Mouse (Mus musculus) lung, postnatal 0 days (tissue): ENCODE data around the gene Add1. TPM values are rescaled to one million over a fixed set of nuclear protein-coding genes. Genes with fewer than 3 reads are reported as not detected.

Source experiments
- ATAC-seq: fragments of 200-750 bp; cut with Nextera tagmentation; 2 replicates; pipeline ENCODE4 v1.8.0; 2017; ENCODE audit warnings: moderate library complexity
- DNase-seq: peaks from one replicate; pipeline ENCODE4 v3.0.0-alpha.2; 2016; ENCODE audit warnings: low spot score
- H3K27ac ChIP-seq: fragments of 300-500 bp; sonication (generic); 2 replicates; pipeline ENCODE4 v1.5.1; 2014; ENCODE audit warnings: antibody characterized with exemption, mild to moderate bottlenecking, low read length, mixed read lengths
- H3K27me3 ChIP-seq: fragments of 300-500 bp; sonication (generic); replicated peaks from 2 replicates; pipeline ENCODE4 v1.6.1; 2014; ENCODE audit warnings: low read length, mixed read lengths; ENCODE audit not compliant: insufficient read depth
- H3K36me3 ChIP-seq: fragments of 300-500 bp; sonication (generic); 2 replicates; pipeline ENCODE4 v1.6.1; 2014; ENCODE audit warnings: low read length, mixed read lengths; ENCODE audit not compliant: insufficient read depth
- H3K4me1 ChIP-seq: fragments of 300-500 bp; sonication (generic); 2 replicates; pipeline ENCODE4 v1.6.1; 2014; ENCODE audit warnings: antibody characterized with exemption, low read depth, low read length, mixed read lengths; ENCODE audit not compliant: insufficient read depth
- H3K4me2 ChIP-seq: fragments of 300-500 bp; sonication (generic); replicated peaks from 2 replicates; pipeline ENCODE4 v1.6.1; 2014; ENCODE audit warnings: low read depth, mild to moderate bottlenecking, low read length, moderate library complexity, mixed read lengths
- H3K4me3 ChIP-seq: fragments of 300-500 bp; sonication (generic); 2 replicates; pipeline ENCODE4 v1.5.1; 2014; ENCODE audit warnings: low read depth, low read length
- H3K9ac ChIP-seq: fragments of 300-500 bp; sonication (generic); replicated peaks from 2 replicates; pipeline ENCODE4 v1.6.1; 2014; ENCODE audit warnings: low read depth, mild to moderate bottlenecking
- H3K9me3 ChIP-seq: fragments of 300-500 bp; sonication (generic); 2 replicates; pipeline ENCODE4 v1.6.1; 2016; ENCODE audit warnings: low read length, mixed read lengths
- CTCF ChIP-seq: IDR thresholded peaks from 2 replicates; pipeline ENCODE4 v1.5.1; 2016; ENCODE audit warnings: antibody characterized with exemption, mild to moderate bottlenecking
- EP300 ChIP-seq: IDR thresholded peaks from 2 replicates; pipeline ENCODE4 v1.6.1; 2016; ENCODE audit warnings: antibody characterized with exemption, mild to moderate bottlenecking, control low read depth
- WGBS: fragments of 180-500 bp; shearing (Covaris S2); extraction: QIAGEN DNeasy Blood & Tissue Kit; methylation state at CpG from one replicate; pipeline ENCODE4 v1.1.7; 2014; 5-methylcytosine and 5-hydroxymethylcytosine counted together
- polyA plus RNA-seq: library from polyadenylated mRNA; unstranded; fragments of >200 nt; fragmentation: Nextera tagmentation; extraction: Ambion mirVana; gene quantifications from 2 replicates; pipeline ENCODE4 v1.2.1, GENCODE M21; 2015

The Add1 gene
- polyA plus RNA-seq, 1 experiment from 2014 or later: 135 TPM

DNA sequence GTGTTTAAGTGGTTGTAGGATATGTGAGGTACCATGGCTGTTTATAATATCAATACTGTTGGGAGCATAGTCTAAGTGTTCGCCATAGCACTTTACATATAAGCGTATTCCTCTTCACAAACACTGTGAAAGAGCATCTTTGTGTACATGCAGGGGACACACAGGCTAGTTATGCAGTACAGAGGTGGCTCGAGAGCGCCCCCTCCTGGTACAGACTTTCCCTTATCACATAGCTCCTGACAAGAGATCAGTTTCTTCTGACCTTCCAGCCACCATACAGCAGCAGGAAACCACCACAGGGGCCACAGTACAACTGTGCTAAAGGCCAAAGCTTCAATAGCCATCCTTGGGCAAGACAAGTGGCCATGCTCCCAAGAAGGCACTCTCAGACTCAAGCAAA lies 74.1 kb downstream of the Add1 start:
- DNase-seq (peak; percentile 70), ATAC-seq (no peak)
- Histone ChIP-seq H3K4me2 (no peak overlapping the region), H3K27ac (no peak overlapping the region), H3K9ac (no peak overlapping the region), H3K27me3 (no peaks in the 10 kb centered on the region), H3K4me1 (no peaks in the 10 kb centered on the region), H3K4me3 (no peak overlapping the region), H3K36me3 (peaks cover 51% of the 10 kb centered on the region), H3K9me3 (no peaks in the 10 kb centered on the region)
- TF ChIP-seq CTCF: peak; percentile 84
- no peak for TF ChIP-seq EP300
- WGBS: 47% methylated on average over 4 of the region's 4 CpGs

DNA sequence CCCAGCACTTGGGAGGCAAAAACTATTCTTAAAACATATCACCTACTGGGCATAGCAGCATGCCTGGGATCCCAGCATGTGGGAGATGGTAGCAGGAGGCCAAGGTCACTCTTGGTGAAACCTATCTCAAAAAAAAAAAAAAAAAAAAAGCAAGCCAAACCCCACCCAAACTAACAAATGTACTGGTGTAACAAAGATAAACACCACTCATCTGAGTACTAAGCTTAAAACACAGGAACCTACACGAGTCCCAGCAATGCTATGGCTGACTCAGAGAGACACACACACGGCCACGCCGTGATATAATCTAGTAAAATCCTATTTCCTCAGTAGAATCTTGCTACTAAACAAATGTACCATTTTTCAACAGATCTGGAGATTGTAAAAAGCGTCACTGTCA lies 79.5 kb downstream of the Add1 start:
- WGBS: 89% methylated on average over 5 of the region's 5 CpGs

GRCm38 (mm10) chr5:34654881-34655280 lies 81.4 kb downstream of the Add1 start:
- Histone ChIP-seq H3K4me3 (no peak overlapping the region), H3K9me3 (no peaks in the 10 kb centered on the region), H3K4me1 (no peaks in the 10 kb centered on the region), H3K27ac (no peak overlapping the region), H3K27me3 (no peaks in the 10 kb centered on the region), H3K36me3 (peaks cover 37% of the 10 kb centered on the region), H3K9ac (no peak overlapping the region), H3K4me2 (no peak overlapping the region)
- TF ChIP-seq EP300: no peak
- no peak for TF ChIP-seq CTCF
- 65% methylated on average over 9 of the region's 9 CpGs for WGBS
- DNase-seq: no peak
- no peak for ATAC-seq

More for the DNA sequence above, 79.5 kb downstream of the Add1 start:
- Histone ChIP-seq H3K4me1 (no peaks in the 10 kb centered on the region), H3K36me3 (peaks cover 50% of the 10 kb centered on the region), H3K9ac (no peak overlapping the region), H3K4me3 (no peak overlapping the region), H3K27me3 (no peaks in the 10 kb centered on the region), H3K4me2 (no peak overlapping the region), H3K9me3 (no peaks in the 10 kb centered on the region), H3K27ac (no peak overlapping the region)
- TF ChIP-seq EP300 (no peak), CTCF (no peak)
- ATAC-seq (no peak), DNase-seq (no peak)

- ATAC-seq: no peak
- H3K36me3 ChIP-seq: peaks cover 18% of the 10 kb centered on the region; the same call in 1 of the 2 replicates
- H3K9ac ChIP-seq: no peak overlapping the region
- H3K27ac ChIP-seq: no peak overlapping the region
- H3K9me3 ChIP-seq: no peaks in the 10 kb centered on the region
- TF ChIP-seq CTCF (no peak), EP300 (no peak)
- H3K4me3 ChIP-seq: no peak overlapping the region
- DNase-seq: no peak
- WGBS: 90% methylated on average over 8 of the region's 8 CpGs
- H3K4me2 ChIP-seq: no peak overlapping the region
- no peaks in the 10 kb centered on the region for H3K4me1 ChIP-seq
- H3K27me3 ChIP-seq: no peaks in the 10 kb centered on the region
These were observed 84.1 kb downstream of the Add1 start for GRCm38 (mm10) chr5:34657556-34657955.

- peak; percentile 94 for TF ChIP-seq CTCF
- TF ChIP-seq EP300: peak; percentile 76
- under 1% methylated on average over 59 of the region's 60 CpGs for WGBS
- ATAC-seq (peak; percentile 100), DNase-seq (peak; percentile 100)
- H3K4me2 ChIP-seq: peak within 1 kb of the TSS; percentile 74
- H3K27me3 ChIP-seq: no peaks in the 10 kb centered on the region
- no peaks in the 10 kb centered on the region for H3K4me1 ChIP-seq
- no peaks in the 10 kb centered on the region for H3K9me3 ChIP-seq
- H3K4me3 ChIP-seq: peak within 1 kb of the TSS; percentile 60
- H3K9ac ChIP-seq: peak within 1 kb of the TSS; percentile 65
- H3K27ac ChIP-seq: peak within 1 kb of the TSS; percentile 91
- 0 out of 2 replicates have a peak, but pooled peaks cover 13% of the 10 kb centered on the region for H3K36me3 ChIP-seq
These were observed 86.5 kb downstream of the Add1 start, which contains the start of the genes Nop14 and Grk4 for GRCm38 (mm10) chr5:34659686-34660590. TSS of gene Nop14 (minus strand) at chr5:34660148. TSS of gene Grk4 (plus strand) at chr5:34660379.

DNA sequence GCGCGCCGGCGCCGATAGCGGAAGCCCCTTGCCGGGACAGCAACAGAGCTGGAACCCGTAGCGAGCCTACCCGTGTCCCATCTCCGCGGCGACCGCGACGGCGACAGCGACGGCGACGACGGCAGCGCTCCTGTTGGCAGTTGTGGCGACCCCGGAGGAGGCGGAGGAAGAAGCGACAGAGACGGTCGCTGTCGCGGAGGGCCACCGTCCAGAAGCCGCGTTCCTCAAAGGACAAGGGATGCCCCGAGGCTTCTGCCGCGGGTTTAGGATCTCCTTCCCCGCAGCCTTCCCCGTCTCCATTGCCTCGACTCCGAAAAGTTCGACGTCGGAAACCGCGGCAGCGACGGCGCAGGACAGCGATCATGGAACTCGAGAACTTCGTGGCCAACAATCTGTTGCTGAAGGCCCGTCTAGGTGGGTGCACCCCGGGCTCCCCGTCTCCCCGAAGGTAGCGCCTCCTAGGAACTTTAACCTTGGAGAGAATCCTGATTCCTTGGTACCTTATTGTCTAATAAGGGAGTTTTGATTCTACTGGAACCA lies 87.2 kb downstream of the Add1 start:
- no peak for TF ChIP-seq EP300
- no peak for TF ChIP-seq CTCF
- no peak for DNase-seq

More for the DNA sequence above, 87.2 kb downstream of the Add1 start:
- Histone ChIP-seq H3K36me3 (0 out of 2 replicates have a peak, but pooled peaks cover 13% of the 10 kb centered on the region), H3K27me3 (no peaks in the 10 kb centered on the region), H3K4me1 (no peaks in the 10 kb centered on the region), H3K4me3 (peak overlapping the region; percentile 60), H3K4me2 (peak overlapping the region; percentile 74), H3K27ac (peak overlapping the region; percentile 91), H3K9ac (peak overlapping the region; percentile 65), H3K9me3 (no peaks in the 10 kb centered on the region)
- no peak; the same call in 1 of the 2 replicates for ATAC-seq
- WGBS: under 1% methylated on average over 55 of the region's 57 CpGs
